Mouse (Mus musculus): ENCODE measurements around the gene Gata5. TPM values are rescaled to one million over a fixed set of nuclear protein-coding genes. Genes with fewer than 3 reads are reported as not detected.

Gata5 gene
- total RNA-seq, 2 experiments from 2014 or later, result not detected

DNA sequence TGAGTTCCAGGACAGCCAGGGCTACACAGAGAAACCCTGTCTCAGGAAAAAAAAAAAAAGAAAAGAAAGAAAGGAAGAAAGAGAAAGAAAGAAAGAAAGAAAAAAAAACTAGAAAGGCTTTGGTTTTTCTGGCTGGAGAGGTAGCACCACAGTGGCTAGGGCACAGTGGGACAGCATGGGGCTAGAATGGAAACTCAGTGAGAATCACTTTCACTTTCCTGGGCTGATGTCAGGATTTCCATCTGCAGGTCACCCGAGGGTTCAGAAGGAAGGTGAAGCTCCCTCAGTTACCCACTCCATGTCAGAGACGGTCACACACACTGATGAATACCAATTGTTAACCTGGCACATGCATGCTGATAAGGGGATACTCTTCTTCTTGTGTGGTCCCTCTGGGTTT lies 26.8 kb downstream of the Gata5 start:
- DNase-seq (ENCODE audit: low spot score in 2 of 2), result no peak

DNA sequence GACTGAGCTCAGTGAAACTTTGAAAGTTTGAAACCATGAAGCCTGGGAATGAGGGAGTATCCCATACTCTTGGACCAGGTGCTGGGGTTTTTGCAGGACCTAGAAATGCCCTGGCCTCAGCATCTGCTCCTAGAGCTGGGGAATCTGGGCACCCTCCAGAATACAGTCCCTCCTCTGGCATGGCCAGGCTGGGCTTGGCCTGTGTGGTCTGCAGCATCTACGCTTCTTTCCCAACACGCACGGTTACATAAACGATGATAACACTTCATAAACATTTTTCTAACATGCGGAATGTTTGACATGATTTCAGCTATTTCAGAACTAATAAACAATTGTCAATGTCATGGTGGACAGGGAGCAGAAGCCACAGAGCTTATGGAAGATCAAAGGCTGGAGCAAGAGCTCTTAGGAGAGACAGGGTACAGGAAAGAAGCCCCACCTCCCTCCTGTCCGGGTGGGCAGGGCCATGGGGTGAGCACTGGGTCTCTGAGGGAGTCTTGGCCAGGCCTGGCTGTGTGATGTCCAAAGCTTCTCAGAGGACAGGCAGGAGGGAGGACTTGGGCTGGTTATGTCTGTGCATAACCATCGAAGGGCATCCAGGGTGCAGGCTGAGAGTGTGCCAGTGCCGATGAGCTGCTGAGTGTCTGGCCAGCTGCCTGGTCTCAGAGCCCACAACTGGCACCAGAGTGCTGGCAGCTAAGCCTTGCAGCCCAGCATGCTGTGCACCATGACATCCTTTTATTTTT lies 27.9 kb downstream of the Gata5 start:
- no peak for DNase-seq (ENCODE audit: low spot score in 2 of 2)

DNA sequence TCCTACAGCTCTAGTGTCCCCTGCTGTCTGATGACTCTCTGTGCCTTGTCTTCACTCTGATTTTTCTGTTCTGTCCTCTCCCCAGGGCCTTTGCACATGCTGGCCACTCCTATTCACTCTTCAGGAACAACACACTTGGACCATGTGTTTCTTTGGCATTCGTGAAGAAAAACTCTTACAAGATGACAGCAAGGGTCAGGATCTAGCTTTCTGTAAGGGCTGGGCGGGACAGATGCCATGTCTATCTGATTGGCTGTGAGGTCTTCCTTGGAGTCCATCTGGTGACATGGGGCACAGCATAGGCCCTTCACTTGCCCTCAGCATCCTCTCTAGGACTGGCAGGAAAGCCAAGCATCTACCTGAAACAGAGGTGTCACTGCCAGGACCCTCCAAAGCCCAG lies 28.5 kb downstream of the Gata5 start:
- no peak for DNase-seq (ENCODE audit: low spot score in 2 of 2)

DNA sequence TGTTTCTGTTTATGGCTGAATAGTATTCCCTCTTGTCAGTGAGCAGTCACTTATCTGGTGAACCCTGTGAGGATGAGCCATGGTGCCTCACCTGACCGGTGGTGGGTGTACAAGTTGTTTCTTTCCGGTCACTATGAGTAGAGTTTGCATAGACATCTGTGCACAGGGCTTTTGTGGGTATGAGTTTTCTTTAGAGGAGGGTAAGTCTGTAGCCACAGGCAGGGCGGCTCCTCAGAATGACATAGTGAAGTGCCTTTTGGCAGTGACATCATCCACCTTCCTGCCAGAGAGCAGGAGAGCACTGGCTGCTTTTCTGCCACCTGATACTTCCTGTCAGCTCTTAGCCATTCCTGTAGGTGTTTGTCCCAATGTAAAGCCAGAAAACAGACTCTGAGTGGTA lies 29.0 kb downstream of the Gata5 start:
- no peak for DNase-seq (ENCODE audit: low spot score in 2 of 2)

DNA sequence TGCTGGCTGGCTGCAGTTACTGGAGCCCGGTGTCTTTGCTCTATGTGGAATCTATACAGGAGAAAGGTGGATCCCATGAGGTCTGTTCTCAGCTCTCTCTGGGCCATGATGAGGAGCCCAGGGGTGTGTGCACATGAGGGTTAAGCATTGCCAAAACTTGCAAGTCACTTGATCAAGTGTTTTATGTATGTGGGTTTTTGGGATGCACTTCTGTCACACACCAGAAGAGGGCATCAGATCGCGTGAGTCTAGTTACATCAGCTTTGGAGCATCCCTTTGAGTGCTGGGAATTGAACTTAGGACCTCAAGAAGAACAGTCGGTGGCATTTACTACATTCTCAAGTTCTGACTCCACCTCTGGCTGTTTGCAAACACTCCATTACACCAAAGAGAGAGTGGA lies 29.9 kb downstream of the Gata5 start:
- no peak for DNase-seq (ENCODE audit: low spot score in 2 of 2)

DNA sequence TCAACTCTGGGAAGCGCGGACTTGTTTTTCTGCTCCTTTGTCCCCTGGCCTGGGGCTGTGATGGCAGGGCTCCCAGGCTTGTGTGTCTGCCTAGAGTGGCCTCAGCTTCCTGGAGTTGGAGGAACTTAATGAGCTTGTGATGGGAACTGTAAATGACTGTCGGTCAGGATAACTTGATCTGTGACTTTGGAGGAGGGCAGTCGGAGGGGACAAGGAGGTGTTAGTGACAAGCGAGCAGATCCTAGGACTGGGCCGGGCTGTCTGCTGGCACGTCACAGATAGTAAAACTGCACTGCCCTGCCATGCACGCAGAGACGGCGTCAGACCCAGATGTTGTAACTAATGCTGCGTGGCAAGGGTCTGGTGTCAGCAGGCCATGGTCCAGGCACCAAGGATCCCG lies 31.0 kb downstream of the Gata5 start:
- DNase-seq (ENCODE audit: low spot score in 2 of 2), result no peak

DNA sequence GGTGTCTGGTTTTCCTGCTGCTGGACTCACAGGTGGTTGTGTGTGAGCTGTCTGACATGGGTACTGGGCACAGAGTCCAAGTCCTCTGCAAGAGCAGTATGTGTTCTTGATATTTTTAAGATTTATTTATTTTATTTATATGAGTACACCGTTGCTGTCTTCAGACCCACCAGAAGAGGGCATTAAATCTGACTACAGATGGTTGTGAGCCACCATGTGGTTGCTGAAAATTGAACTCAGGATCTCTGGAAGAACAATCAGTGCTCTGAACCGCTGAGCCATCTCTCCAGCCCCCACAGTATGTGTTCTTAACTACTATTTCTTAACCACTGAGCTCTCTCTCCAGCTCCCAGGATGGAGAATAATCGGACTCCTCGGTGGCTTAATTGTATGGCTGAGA lies 32.3 kb downstream of the Gata5 start:
- no peak for DNase-seq (ENCODE audit: low spot score in 2 of 2)

DNA sequence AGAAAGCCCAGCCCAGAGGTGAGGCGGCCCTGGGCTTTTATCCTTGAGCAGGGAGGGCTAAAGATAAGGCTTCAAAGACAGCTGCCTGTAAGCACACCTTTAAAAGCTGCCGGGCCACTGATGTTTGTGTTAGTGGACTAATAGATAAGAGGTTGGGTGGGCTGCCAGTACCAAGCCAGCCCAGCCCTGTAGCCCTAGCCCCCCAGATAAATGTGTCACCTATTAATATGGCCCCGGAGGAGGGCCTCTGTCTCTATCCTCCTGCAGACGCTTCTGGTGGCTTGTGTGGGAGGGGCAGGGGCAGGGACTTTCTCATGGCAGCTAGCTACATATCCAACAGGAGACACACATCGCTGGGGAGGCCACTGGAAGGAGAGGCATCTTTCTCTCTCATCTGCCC lies 33.7 kb downstream of the Gata5 start:
- no peak for DNase-seq (ENCODE audit: low spot score in 2 of 2)

DNA sequence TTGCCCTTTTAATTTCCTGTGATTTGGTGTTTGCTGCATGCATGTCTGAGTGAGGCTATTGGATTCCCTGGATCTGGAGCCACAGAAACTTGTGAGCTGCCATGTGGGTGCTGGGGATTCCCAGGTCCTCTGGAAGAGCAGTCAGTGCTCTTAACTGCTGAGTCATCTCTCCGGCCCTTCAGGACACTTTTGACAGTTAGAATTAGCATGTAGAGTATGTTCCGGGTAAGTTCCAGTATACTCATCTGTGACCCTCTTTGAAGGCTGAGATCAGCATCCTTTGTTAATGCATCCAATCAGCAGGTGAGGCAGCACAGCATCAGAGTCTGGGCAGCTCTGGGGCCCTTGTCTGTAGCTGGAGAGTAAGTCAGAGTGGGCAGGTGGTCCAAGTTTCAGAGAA lies 34.2 kb downstream of the Gata5 start:
- DNase-seq (ENCODE audit: low spot score in 2 of 2), result no peak

DNA sequence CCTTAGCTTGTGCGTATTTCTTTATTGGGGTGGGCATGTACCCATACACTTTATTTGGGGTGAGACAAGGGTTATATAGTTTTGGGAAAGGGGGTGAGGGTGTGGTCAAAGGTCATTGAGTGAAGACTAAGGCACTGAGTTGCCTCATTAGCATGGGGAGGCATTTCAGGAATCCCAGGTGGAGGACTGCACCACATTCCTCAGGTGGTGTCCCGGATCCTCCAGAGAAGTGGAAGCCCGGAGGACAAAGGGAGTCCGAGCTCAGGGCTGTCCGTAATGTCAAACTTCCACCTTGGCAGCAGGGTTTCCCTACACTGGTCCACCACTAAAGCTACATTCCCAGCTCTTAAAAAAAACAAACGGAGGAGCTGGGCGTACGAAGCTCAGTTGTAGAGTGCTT lies 41.6 kb downstream of the Gata5 start:
- DNase-seq (ENCODE audit: low spot score in 2 of 2), result no peak

DNA sequence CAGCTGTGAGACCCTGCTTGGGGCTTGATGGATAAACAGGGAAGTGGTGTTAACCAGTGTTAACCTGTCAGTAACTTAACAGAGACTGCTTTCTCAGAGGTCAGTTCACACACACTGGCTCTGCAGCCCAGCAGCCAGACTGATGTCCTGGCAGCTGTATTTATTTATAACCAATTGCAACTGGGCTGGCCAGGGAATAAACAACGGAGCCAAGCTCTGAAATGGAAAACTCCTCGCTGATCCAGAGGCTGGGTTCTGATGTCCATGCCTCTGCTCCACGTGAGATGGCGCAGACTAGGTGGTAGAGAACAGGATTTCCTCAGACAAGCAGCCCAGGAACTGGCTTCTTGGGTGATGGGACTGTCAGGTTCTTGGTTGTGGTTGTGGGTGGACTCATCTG lies 42.5 kb downstream of the Gata5 start:
- no peak for DNase-seq (ENCODE audit: low spot score in 2 of 2)

DNA sequence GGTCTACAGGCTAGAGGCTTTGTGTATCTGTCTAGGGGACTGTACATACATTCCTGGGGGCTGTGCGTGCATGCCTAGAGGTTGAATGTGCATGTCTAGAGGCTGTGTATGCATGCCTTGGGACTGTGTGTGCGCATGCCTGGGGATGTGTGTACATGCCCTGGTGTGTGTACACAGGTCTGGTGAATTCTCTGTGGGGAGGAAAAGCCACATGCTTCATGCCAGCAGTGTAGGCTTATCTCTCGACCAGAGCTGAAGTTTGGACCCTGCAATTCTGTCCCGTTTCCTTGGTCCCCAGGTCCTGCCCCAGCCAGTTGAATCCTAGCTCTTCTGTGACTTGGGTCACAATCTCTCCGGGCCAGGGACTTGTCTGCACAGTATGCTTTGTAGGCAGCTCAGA lies 42.9 kb downstream of the Gata5 start:
- no peak for DNase-seq (ENCODE audit: low spot score in 2 of 2)

DNA sequence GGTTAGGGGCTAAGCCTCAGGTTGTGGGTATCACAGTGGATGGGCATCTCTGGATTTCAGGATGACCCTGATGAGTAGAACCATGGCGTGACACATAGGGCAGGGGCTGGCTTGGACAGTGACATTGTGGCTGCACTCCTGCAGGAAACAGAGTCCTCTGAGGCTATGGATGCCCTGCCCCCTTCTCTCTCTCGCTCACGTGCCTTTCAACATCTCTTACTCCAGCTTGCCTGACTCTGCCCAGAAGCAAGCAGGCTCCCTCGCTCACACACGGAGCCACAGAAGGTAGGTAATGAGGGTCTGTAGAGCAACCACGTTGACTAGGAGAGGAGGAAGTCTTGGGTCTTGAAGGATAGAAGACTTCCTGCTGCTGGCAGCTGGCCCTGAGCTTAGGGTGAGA lies 44.0 kb downstream of the Gata5 start:
- DNase-seq (ENCODE audit: low spot score in 2 of 2), result no peak

DNA sequence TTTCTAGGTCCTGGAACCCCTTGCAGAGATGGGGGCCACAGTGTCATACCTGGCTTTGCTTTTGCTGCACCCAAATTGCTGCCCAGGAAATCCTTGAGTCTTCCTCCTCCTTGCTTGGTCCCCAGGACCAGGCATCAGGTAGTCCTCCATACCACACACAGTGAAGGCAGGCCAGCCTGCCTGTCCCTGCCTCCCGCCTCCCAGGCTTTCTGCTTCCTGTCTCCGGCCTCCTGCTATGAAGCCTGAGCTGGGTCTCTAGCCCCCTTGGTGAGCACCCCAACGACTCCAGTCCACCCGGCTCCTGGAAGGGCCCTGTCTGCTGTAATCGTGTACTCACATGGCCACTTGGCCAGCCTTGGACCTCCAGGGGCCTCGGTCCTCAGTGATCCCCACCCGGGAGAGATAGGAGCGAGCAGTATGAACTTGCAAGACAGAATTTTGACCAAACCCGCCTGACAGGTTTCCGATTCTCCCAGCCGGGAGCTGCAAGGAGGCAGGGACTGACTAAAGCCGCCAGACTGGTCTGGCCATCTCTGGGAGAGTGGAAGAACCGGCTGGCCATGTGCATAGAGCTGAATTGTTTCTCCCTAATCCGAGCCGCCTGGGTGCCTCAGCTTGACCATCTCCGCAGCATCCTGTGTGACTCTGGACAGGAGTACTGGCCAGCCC lies 44.9 kb downstream of the Gata5 start, which contains the start of gene Rbbp8nl:
TSS of gene Rbbp8nl (minus strand) at position 440 of the 669 bp plus-strand sequence.
- DNase-seq (ENCODE audit: low spot score in 2 of 2), result no peak

DNA sequence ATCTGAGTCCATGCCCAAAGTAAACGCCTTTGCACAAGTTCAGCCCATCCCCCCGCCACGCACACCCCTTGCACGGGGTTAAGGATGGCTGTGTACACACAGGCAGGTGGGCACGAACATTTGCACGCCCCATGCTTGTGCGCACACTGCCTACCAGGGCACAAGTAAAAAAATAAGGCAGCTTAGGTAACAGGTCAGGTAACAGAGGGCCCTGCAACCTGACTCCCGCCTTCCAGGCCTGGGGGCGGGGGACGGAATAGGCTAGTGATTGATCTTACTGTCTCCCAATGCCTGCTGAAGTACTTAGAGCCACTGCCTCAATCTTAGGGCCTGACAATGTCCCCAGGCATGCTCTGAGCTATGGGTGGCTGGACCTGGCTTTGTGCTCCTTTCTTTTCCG lies 45.5 kb downstream of the Gata5 start:
- no peak for DNase-seq (ENCODE audit: low spot score in 2 of 2)

DNA sequence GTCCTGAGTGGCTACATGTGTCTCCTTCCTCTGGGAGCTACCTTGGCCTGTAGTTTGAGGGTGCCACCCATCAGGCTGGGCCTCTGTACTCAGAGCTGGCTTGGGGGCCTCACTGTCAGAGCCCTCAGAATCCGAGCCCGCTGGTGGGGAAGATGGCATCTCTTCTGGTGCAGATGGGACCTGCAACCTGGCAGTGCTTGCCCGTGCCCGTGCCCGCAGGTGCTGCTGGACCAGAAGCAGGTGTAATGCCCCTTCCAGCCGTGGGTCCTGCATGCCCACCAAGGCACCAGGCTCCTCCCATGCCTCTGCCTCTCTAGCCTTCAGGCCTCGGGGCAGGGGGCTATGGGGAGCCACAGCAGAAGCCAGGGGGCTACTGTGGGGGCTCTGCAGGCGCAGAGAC lies 55.2 kb downstream of the Gata5 start:
- no peak for DNase-seq (ENCODE audit: low spot score in 2 of 2)

DNA sequence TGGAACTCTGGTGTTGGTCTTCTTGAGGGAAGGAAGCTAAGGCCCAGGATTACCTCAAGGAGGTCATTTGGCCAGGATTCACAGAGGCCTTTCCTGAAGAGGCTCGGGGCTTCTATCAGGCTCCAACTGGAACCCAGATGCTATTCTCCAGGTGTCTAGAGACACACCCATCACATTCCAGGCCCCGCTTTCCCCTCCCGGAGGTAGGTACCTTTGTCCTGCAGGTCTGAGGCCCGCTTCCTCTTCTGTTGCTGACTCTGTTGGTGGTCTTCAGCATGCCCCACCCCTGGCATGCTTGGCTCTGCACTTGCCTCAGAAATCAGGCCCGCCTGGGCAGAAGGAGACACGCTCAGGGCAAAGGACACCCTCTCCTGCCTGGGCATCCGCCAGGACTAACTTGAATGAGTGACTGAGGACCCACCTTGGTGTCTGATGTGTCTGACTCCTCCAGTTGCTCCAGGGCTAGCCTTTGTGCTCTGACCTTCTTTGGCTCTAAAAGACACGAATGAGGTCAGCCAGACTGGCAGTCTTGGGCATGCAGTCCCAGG lies 56.7 kb downstream of the Gata5 start:
- DNase-seq (ENCODE audit: low spot score in 2 of 2), result no peak

DNA sequence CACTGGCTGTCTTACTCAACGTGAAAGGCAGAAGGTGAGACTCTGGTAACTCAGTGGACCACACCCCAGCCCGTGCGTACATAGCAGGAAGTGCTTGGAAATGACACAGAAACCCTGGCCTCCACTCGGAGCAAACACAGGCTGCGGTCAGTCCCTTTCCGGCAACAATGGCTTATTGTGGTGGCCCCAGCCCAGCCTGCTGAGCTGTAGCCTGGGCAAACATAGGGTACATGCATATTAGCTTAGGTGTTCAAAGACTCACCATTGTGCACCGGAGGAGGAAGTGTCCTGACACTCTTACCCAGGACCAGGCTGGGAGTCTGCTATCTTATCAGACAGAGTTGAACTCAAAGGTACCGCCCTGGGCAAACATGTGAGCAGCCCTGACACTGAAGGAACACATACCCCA lies 57.6 kb downstream of the Gata5 start:
- no peak for DNase-seq (ENCODE audit: low spot score in 2 of 2)

DNA sequence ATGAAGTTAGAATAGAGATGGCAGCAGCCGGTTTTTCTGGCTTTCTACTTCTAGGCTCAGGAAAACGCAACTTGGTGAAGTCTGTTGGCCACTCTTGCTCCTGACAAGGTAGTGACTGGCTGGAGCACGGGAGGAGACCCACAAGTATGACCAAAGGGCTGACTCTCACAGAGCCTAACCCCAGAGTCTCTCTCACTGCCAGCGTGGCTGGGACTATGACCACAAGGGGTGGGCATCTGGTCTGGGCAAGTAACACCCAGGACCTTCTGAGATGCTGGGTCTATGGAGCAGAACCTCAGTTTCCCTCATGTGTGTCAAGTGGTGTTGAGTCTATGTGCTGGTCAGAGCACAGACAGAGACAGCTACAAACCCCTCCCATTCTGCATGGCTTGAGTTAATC lies 58.1 kb downstream of the Gata5 start:
- no peak for DNase-seq (ENCODE audit: low spot score in 2 of 2)

DNA sequence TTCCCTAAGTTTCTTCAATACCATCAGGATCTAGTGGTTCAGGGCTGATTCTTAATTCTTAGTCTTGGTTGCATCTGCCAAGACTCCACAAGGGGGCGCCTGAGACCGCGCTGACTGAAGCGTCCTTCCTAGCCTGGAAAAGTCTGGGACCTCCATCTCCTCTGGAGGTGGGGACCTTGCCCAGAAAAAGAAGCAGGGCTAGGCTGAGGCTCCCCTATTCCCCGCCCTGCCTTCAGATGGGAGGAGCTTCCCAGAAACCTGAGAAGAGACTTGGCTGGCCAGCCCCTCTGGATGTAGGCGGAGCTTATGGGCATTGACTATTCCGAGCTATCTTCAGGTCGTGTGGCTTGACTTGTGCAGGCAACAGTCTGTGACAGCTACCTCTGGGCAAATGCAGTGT lies 58.7 kb downstream of the Gata5 start:
- DNase-seq (ENCODE audit: low spot score in 2 of 2), result peak; percentile 63 to 83
